Mouse (Mus musculus) macrophage (primary cell): ENCODE data around the gene Pnpla7. TPM values are rescaled to one million over a fixed set of nuclear protein-coding genes. Genes with fewer than 3 reads are reported as not detected.
"Not testable (repeated sequence)": the region's sequence is repeated elsewhere in the genome, so short reads cannot be mapped to it uniquely, and the experiment has no call there.

ENCODE experiments used
- H3K27ac ChIP-seq: fragments of 350-480 bp; formaldehyde crosslinking; 2 replicates; pipeline ENCODE4 v1.9.0; 2021
- H3K36me3 ChIP-seq: fragments of 350-480 bp; formaldehyde crosslinking; 2 replicates; pipeline ENCODE4 v1.9.0; 2021; ENCODE audit errors: inconsistent target
- H3K4me3 ChIP-seq: fragments of 350-480 bp; formaldehyde crosslinking; 2 replicates; pipeline ENCODE4 v1.9.0; 2021; ENCODE audit errors: inconsistent target
- H3K79me2 ChIP-seq: fragments of 350-480 bp; formaldehyde crosslinking; 2 replicates; pipeline ENCODE4 v1.9.0; 2021; ENCODE audit errors: inconsistent target
- WGBS: methylation state at CpG from one replicate; pipeline ENCODE4 v1.1.7; 2026; ENCODE audit warnings: inconsistent platforms; ENCODE audit not compliant: missing documents; 5-methylcytosine and 5-hydroxymethylcytosine counted together
- polyA plus RNA-seq: library from polyadenylated mRNA; stranded (reverse); fragments of 250-400 nt; gene quantifications from 3 replicates; pipeline ENCODE4 v1.2.4, GENCODE M21; 2018; ENCODE audit warnings: inconsistent platforms

The Pnpla7 gene
- polyA plus RNA-seq, 1 experiment from 2014 or later: 111 TPM

DNA sequence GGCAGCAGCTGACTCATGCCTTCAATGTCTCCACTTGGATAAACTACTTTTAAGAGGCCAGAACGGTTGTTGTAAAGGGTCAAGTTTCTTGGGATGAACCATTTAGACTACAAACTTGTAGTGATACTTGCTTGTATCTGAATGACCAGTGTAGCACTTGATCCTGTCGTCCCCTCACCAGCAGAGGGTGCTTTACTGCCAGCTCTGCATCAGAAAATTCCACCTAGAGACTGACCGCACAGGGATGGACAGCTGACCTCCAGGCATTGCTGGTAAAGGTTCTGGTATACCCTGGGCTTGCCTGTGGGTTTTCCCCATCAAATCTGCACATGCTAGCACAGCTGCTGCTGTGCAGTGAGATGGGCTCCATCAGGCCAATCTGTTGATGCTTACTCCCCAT, 14.9 kb upstream of the Pnpla7 start:
- Histone ChIP-seq H3K79me2 (peaks cover 12% of the 10 kb centered on the region), H3K4me3 (no peak overlapping the region), H3K27ac (no peak overlapping the region), H3K36me3 (peaks cover 6% of the 10 kb centered on the region; the same call in 1 of the 2 replicates)
- 71% methylated on average over 3 of the region's 3 CpGs for WGBS

DNA sequence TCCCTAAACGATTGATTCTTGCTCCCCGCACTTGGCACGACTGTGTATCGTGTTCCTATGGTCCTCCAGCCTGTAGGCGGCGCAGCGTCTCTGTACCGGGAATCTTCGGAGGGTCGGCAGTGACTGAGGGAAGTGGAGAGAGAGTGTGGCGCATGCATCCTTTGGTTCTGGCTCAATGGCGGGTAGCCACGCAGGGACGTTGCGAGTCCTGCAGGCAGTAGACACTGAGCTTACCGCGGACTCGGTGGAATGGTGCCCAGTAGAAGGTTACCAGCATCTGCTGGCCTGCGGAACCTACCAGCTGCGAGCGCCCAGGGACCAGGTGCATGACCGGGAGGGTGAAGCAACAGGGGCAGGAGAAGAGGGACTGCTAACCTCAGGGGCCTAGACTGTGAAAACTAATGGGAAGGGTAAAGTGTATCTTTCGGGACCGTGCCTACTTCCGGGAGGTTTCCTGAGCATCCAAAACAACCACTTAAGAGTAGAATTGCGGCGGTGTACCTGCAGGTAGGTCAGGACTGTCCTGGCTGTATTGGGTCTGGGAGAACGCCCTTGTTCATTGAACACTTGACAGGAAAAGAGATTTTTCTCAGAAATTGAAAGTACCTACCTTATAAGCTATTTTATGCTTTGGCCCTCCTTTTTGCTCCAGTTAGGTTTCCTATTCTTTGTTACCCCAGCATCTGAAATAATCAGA, 13.4 kb upstream of the Pnpla7 start, which contains the start of gene Dph7:
Dph7 (plus strand) TSS at position 97 of the 697 bp plus-strand sequence.
- Histone ChIP-seq H3K79me2 (peaks cover 12% of the 10 kb centered on the region), H3K27ac (peak within 1 kb of the TSS; percentile 44), H3K36me3 (peaks cover 14% of the 10 kb centered on the region; the same call in 1 of the 2 replicates), H3K4me3 (peak within 1 kb of the TSS; percentile 93)
- WGBS: under 1% methylated on average over 28 of the region's 28 CpGs

DNA sequence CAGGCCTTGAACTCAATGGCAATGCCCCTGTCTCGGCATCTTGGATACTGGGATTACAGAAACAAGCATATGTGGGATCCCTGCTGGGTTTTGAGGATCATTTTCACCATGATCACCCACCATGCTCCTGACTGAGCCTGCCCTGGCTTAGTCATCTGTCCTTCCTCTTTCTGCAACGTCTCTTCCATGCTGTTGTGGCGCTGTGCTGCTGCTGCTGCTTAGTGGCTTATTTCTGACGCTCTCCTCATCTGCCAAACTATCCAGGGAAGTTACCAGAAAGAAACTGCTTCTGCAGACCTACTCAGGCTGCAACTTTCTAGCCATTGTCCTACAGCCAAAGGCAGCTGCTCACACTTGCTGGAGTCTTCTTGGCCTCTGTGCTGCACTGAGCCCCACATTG, 5.4 kb upstream of the Pnpla7 start:
- Histone ChIP-seq H3K79me2 (peaks cover 15% of the 10 kb centered on the region), H3K4me3 (no peak overlapping the region), H3K36me3 (peaks cover 21% of the 10 kb centered on the region; the same call in 1 of the 2 replicates), H3K27ac (peak overlapping the region; percentile 37)
- 30% methylated on average over 4 of the region's 4 CpGs for WGBS

DNA sequence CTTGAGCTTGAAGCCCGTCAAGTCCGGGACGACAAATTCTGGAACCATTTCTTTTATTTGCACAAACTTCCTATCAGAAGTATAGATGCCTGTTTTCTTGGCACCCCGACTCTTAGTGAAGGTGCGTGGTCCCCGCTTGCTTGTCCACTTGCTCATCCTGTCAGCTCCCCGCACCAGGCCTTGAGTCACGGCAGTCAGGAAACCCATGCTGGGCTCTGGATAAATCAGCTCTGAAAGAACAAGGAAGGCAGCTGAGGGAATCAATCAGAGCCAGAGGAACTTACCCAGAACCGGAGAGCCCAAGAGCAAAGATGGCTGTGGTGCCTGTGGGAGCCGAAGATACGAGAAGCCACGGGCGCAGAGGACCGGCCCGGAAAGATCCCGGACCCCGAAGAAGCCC, 1.4 kb upstream of the Pnpla7 start:
- peak overlapping the region; percentile 78 for H3K27ac ChIP-seq
- H3K36me3 ChIP-seq: not testable (repeated sequence)
- peaks cover 49% of the 10 kb centered on the region for H3K79me2 ChIP-seq
- H3K4me3 ChIP-seq: peak overlapping the region; percentile 91
- WGBS: 1% methylated on average over 14 of the region's 17 CpGs

DNA sequence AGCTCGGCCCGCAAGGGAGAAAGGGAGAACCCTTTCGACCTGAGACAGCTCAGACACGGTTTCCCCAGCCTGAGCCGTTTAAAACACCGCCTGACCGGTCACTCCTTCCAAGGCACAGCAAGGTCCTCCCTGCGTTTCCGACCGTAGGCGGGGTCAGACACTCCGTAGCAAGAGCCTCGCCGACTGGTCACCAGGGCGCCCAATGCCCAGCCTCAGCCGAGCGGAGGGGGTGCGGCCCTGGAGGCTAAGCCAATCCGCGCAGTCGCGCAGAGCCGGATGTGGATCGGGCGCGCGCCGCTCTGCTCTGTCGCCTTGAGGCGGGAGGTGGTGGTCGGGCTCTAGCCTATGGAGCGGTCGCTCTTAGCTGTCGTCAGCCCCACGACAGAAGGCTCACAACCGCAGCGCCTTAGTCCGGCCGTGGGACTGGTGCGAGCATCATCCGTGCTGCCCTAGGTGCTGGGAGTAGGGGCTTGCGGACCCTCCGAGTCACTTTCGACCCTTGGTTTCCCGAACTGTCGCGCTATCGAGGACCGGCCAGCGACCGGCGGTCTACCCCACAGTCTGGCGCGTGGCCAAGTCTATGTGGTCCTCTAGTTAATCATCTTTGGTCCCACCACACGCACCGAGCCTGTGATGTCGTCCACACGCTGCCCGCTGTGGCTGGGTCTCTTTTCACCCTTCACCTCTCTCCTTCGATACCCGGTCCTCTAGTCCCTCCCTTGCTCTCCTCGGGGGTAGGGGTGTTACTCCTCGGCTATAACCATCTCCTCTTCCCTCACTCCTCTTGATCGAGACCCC, 728 bp upstream of the Pnpla7 start, which contains the start of gene Mrpl41:
Mrpl41 (minus strand) TSS at position 193 of the 798 bp plus-strand sequence.
- Histone ChIP-seq H3K27ac (peak within 1 kb of the TSS; percentile 91), H3K4me3 (peak within 1 kb of the TSS; percentile 91), H3K79me2 (peaks cover 56% of the 10 kb centered on the region), H3K36me3 (peaks cover 8% of the 10 kb centered on the region)
- under 1% methylated on average over 60 of the region's 64 CpGs for WGBS

DNA sequence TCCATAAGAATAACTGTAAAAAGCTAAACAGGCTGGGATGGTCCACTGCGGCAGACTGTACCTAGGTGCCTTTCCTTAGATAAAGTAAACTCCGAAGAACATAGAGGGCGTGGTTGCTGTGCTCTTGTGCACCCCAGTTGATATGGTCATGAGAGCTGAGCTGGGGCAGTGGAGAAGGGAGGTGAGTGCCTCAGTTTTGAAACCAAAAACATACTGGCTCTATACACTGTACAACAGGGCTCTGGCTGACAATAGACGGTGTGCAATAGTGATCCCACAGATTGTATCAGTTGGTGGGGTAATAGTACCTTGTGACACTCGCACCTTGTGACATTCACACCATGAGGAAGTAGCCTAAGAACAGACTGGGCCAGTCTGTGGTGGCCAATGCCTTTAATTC, 1.1 kb downstream of the Pnpla7 start:
- Histone ChIP-seq H3K36me3 (peaks cover 26% of the 10 kb centered on the region), H3K4me3 (peak overlapping the region; percentile 77), H3K27ac (peak overlapping the region; percentile 91), H3K79me2 (peaks cover 74% of the 10 kb centered on the region)
- 58% methylated on average over 5 of the region's 5 CpGs for WGBS

DNA sequence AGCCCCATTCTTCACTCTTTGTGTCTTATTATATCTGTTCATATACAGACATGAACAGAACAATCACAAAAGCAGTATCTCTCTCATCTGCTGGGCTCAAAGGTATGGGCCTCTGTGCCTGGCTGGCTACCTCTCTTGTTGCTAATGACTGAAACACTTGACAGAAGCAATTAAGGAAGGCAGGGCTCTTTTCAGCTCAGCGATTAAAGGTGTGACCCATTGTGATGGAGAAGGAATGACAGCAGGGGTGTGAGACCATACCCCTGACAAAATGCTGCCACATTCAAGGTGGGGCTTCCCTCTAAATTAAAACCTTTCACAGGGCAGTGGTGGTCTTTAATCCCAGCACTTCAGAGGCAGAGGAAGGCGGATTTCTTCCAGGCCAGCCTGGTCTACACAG, 11.9 kb downstream of the Pnpla7 start:
- WGBS: 86% methylated on average over 1 of the region's 2 CpGs
- H3K36me3 ChIP-seq: peaks cover 85% of the 10 kb centered on the region
- H3K4me3 ChIP-seq: no peak overlapping the region
- H3K79me2 ChIP-seq: no peaks in the 10 kb centered on the region; the same call in 1 of the 2 replicates
- no peak overlapping the region for H3K27ac ChIP-seq

DNA sequence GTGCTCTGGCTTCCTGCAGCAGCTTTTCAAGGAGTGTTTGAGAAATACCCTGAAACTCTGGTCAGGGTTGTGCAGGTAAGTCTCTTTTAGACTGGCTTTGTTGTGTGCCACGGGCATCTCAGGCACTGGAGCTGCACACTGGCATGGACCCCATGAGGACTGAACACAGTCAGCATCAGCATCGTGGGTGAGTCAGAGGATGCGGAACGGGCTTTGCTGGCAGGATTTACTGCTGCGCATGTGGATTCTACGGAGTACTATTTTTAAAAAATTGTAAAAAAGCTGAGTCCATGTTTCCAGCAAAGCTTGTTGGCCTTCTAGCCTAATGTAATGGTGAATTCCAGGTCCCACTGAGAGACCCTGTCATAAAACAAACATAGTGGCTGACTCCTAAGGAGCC, 19.5 kb downstream of the Pnpla7 start:
- no peak overlapping the region for H3K4me3 ChIP-seq
- no peaks in the 10 kb centered on the region for H3K79me2 ChIP-seq
- 0 out of 2 replicates have a peak overlapping the region, but pooled peaks have one; percentile 5 for H3K27ac ChIP-seq
- WGBS: 84% methylated on average over 6 of the region's 6 CpGs
- H3K36me3 ChIP-seq: peaks cover 81% of the 10 kb centered on the region

DNA sequence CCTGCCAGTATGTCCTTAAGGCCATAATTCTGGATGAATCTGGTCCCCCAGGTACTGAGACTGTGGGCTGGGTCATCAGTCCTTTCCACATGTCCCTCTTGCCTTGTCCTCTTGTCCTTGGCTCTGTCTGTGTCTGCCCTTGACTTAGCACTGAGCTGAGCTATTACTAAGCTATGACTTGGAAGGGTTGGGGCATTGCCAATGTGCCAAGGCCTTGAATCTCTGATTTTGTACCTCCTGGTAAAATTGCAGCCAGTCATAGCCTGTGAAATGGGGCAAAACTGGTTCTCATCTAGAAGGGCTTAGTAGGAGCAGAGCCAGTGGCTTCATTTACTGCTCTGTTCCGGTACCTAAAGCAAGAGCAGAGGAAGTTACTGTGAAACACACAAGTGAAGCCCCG, 20.6 kb downstream of the Pnpla7 start:
- no peak overlapping the region for H3K4me3 ChIP-seq
- WGBS: 95% methylated on average over 2 of the region's 2 CpGs
- peaks cover 81% of the 10 kb centered on the region for H3K36me3 ChIP-seq
- no peaks in the 10 kb centered on the region for H3K79me2 ChIP-seq
- no peak overlapping the region for H3K27ac ChIP-seq

DNA sequence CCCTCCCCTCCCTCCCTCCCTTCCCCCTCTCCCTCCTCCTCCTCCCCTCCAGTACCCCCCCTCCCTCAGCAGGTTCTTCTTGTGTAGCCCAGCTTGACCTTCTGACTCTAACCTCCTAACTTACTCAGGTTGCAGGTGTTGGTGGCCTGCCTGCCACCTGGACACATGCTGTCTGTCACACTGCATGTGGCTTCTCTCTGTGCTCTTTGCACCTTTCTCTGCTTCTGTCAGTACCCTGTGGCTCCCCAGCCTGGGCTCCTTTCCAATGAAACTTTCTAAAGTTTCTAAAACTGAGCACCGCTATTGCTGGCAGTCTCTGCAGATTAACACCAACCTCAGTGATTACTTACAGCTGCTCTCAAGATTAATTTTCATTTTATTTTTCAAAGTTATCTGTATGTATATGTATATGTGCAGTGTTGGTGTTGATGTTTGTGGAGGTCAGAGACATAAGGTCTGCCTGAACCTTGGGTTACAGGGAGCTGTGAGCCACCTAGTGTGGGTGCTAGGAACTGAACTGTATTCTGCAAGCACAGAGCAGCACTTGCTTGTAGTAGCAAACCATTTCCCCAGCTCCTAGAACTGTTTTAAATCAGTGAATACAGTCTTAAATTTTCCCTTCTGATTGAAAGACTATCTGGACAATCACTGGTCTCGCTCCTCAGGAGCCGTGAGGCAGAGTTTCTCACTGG, 24.9 kb downstream of the Pnpla7 start:
- Histone ChIP-seq H3K36me3 (peaks cover 89% of the 10 kb centered on the region), H3K4me3 (no peak overlapping the region), H3K27ac (no peak overlapping the region), H3K79me2 (no peaks in the 10 kb centered on the region)
- WGBS: 97% methylated on average over 3 of the region's 3 CpGs

DNA sequence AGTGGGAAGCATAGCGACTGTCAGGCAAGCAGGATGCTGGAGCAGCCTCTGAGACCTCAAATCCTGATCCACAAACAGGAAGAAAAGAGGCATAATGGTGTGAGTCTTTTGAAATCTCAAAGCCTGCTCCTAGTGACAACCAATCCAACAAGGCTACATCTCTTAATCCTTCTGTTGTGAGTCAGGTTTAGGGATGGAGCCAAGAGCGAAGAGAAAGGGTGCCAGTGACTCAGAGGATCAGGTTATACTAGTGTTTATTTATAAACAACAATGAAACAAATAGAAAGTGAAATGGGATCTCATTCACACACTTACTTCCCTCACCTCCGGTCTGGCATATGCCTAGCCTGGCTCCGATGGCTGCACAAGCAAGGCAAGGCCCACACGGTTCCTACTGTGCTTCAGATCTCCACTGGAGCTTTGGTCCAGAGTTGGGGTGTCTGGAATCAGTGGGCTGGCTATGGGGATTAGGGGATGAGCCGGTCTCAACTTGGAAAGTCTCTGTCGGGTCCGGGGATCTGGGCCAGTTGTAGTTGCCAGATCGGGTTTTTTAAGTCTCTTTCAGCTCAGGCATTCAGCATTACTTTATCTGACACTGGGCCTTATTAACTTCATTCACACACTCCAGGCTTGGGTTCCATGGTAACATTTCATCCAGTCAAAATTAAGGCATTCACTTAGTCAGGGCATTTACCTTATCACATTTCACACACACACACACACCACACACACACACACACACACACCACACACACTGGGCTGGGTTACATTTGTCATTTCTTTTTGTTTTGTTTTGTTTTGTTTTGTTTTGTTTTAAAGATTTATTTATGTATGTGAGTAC, 28.3 kb downstream of the Pnpla7 start:
- Histone ChIP-seq H3K79me2 (no peaks in the 10 kb centered on the region), H3K27ac (no peak overlapping the region), H3K4me3 (no peak overlapping the region), H3K36me3 (peaks cover 88% of the 10 kb centered on the region)
- WGBS: 97% methylated on average over 9 of the region's 9 CpGs

DNA sequence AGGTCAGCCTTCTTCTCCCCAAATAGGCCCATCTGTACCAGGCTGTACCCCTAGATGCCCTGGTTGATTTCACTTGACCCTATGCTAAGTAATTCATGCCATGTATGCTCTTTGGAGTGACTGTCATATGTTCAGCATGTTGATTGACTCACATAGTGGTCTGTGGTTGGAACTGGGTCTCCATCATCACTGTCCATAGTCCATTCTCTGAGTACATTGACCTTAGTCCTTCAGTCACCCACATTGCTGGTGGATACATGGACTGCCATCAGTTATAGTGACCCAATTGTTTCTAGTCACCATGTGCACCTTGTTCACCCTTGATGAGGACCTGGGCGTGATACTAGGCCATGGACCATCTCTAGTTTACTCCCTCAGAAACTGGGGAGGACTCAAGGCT, 30.9 kb downstream of the Pnpla7 start:
- Histone ChIP-seq H3K36me3 (peaks cover 86% of the 10 kb centered on the region), H3K4me3 (no peak overlapping the region), H3K79me2 (no peaks in the 10 kb centered on the region), H3K27ac (no peak overlapping the region)
- WGBS: 100% methylated on average over 1 of the region's 1 CpGs

DNA sequence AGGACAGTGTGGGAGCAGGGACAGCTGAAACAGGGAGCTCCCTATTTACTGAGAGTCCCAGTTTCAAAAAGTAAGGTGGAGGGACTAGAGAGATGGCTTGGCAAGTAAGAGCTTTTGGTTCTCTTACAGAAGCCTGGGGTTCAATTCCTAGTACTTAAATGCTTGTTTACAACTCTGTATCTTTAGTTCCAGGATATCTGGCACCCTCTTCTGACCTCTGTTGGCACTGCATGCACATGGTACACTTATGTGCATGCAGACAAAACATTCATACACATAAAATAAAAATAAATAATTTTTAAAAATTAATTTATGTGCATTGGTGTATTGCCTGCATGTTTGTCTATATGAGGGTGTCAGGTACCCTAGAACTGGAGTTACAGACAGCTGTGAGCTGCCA, 32.4 kb downstream of the Pnpla7 start:
- Histone ChIP-seq H3K36me3 (peaks cover 81% of the 10 kb centered on the region), H3K79me2 (no peaks in the 10 kb centered on the region), H3K4me3 (no peak overlapping the region), H3K27ac (no peak overlapping the region)

DNA sequence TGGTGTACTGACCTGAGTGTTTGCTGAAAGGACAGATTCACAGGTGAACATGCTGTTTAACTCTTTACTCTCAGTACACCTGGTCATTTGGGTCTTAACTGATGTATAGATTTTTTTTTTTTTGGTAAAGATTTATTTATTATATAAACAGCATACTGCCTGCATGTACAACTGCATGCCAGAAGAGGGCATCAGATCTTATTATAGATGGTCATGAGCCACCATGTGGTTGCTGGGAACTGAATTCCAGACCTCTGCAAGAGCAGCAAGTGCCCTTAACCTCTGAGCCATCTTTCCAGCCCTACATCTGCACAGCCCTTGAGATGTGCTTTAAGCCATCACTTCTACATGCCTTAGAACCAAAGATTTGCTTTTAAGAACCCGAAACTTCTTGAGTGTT, 46.8 kb downstream of the Pnpla7 start:
- Histone ChIP-seq H3K4me3 (no peak overlapping the region), H3K36me3 (peaks cover 84% of the 10 kb centered on the region), H3K27ac (no peak overlapping the region), H3K79me2 (no peaks in the 10 kb centered on the region)
- WGBS: 100% methylated on average over 1 of the region's 1 CpGs
